Mouse (Mus musculus) ES-E14 (cell line): ENCODE results near the gene Dusp19. TPM values are rescaled to one million over a fixed set of nuclear protein-coding genes. Genes with fewer than 3 reads are reported as not detected.

Source experiments
- DNase-seq: peaks from one replicate; pipeline ENCODE4 v3.0.0-alpha.2; 2013; ENCODE audit warnings: low read depth, low spot score
- H3K27ac ChIP-seq: 2 replicates; pipeline ENCODE4 v1.5.1; 2012; ENCODE audit warnings: low read depth, mild to moderate bottlenecking, low read length, moderate library complexity, mixed read lengths; ENCODE audit not compliant: poor library complexity, insufficient read depth, severe bottlenecking
- H3K36me3 ChIP-seq: 2 replicates; pipeline ENCODE4 v1.6.1; 2012; ENCODE audit warnings: mild to moderate bottlenecking, low read length, moderate library complexity, mixed read lengths; ENCODE audit not compliant: control insufficient read depth, poor library complexity, insufficient read depth, severe bottlenecking
- H3K4me1 ChIP-seq, 2 experiments: fragments of 150-350 bp in 1 of 2; sonication (generic) in 1 of 2; 2 replicates each; pipeline ENCODE4 v1.6.1; 2012; ENCODE audit warnings: low read length in 2 of 2, mild to moderate bottlenecking in 1 of 2, mixed read lengths in 1 of 2; ENCODE audit not compliant: control insufficient read depth in 2 of 2, insufficient read depth in 2 of 2, poor library complexity in 1 of 2
- H3K4me3 ChIP-seq, 2 experiments: fragments of 150-350 bp in 1 of 2; sonication (generic) in 1 of 2; 2 replicates each; pipeline ENCODE4 v1.5.1; 2012; ENCODE audit warnings: low read length in 2 of 2, low read depth in 1 of 2, mild to moderate bottlenecking in 1 of 2, mixed read lengths in 1 of 2; ENCODE audit not compliant: insufficient read depth in 1 of 2, poor library complexity in 1 of 2, severe bottlenecking in 1 of 2
- H3K9ac ChIP-seq: 2 replicates; pipeline ENCODE4 v1.6.1; 2012; ENCODE audit warnings: low read depth, mild to moderate bottlenecking, low read length, mixed read lengths; ENCODE audit not compliant: poor library complexity, insufficient read depth, severe bottlenecking
- H3K9me3 ChIP-seq: fragments of 150-350 bp; sonication (generic); 2 replicates; pipeline ENCODE4 v1.6.1; 2012; ENCODE audit warnings: low read depth, mild to moderate bottlenecking, low read length; ENCODE audit not compliant: control insufficient read depth, insufficient read depth
- CHD2 ChIP-seq: IDR thresholded peaks from 2 replicates; pipeline ENCODE4 v1.6.1; 2014; ENCODE audit warnings: mild to moderate bottlenecking, low read depth, low read length, inconsistent platforms
- HCFC1 ChIP-seq: IDR thresholded peaks from 2 replicates; pipeline ENCODE4 v1.6.1; 2012; ENCODE audit warnings: low read length, inconsistent platforms, borderline replicate concordance; ENCODE audit not compliant: insufficient read depth
- MAFK ChIP-seq: IDR thresholded peaks from 2 replicates; pipeline ENCODE4 v1.6.1; 2014; ENCODE audit warnings: mild to moderate bottlenecking, low read depth, low read length, inconsistent platforms; ENCODE audit not compliant: insufficient read depth
- ZC3H11A ChIP-seq: IDR thresholded peaks from 2 replicates; pipeline ENCODE4 v1.6.1; 2012; ENCODE audit warnings: low read depth, mild to moderate bottlenecking, inconsistent platforms, low read length, borderline replicate concordance
- ZNF384 ChIP-seq: IDR thresholded peaks from 2 replicates; pipeline ENCODE4 v1.6.1; 2012; ENCODE audit warnings: low read depth, low read length, inconsistent platforms
- in situ Hi-C, 2 experiments: fragments of 600-800 bp; cut with MboI; formaldehyde crosslinking; loops; one replicate each; pipeline ENCODE4 v1.15.1; 2025; ENCODE audit warnings: low sequenced_read_pairs in 2 of 2, inconsistent platforms in 1 of 2; ENCODE audit not compliant: unreplicated experiment in 2 of 2
- total RNA-seq: library from RNA; depleted of rRNA; stranded (reverse); fragments of 300-350 nt; gene quantifications from 2 replicates; pipeline ENCODE4 v1.2.3, GENCODE M21; 2012

Dusp19 gene
- total RNA-seq, 1 experiment: 7.3 TPM

- Histone ChIP-seq H3K9me3 (no peaks in the 10 kb centered on the region), H3K9ac (no peak overlapping the region), H3K27ac (no peak overlapping the region), H3K4me1 (0 out of 4 replicates have a peak, but pooled peaks cover 0 to 2% of the 10 kb centered on the region in 2 experiments), H3K36me3 (no peaks in the 10 kb centered on the region), H3K4me3 (peak overlapping the region in 1 of 2 experiments; percentile 94; a peak in 1 of 4 replicates)
- DNase-seq: no peak
- TF ChIP-seq CHD2: no peak
- no peak for TF ChIP-seq MAFK
- TF ChIP-seq ZC3H11A: no peak
- TF ChIP-seq ZNF384: no peak
- TF ChIP-seq HCFC1: no peak
- in situ Hi-C loops: no loop called here
Measured at GRCm38 (mm10) chr2:80579253-80579891, 37.5 kb upstream of the Dusp19 start.

GRCm38 (mm10) chr2:80580311-80580961, 36.4 kb upstream of the Dusp19 start:
- Histone ChIP-seq H3K4me3 (peak overlapping the region; percentile 93 to 94), H3K27ac (peak overlapping the region; percentile 45), H3K9ac (peak overlapping the region; percentile 91), H3K36me3 (no peaks in the 10 kb centered on the region), H3K9me3 (no peaks in the 10 kb centered on the region), H3K4me1 (0 out of 4 replicates have a peak, but pooled peaks cover 0 to 2% of the 10 kb centered on the region in 2 experiments)
- in situ Hi-C loops: no loop called here
- no peak for DNase-seq
- no peak; the same call in 1 of the 2 replicates for TF ChIP-seq HCFC1
- TF ChIP-seq MAFK: no peak

- no peaks in the 10 kb centered on the region for H3K36me3 ChIP-seq
- H3K9ac ChIP-seq: peak within 1 kb of the TSS; percentile 92
- peak within 1 kb of the TSS; percentile 45 for H3K27ac ChIP-seq
- no peaks in the 10 kb centered on the region for H3K9me3 ChIP-seq
- in situ Hi-C loops: no loop called here
- peak; percentile 55 for DNase-seq
- no peak for TF ChIP-seq ZNF384
- TF ChIP-seq ZC3H11A: no peak
- TF ChIP-seq MAFK: no peak
- TF ChIP-seq HCFC1: no peak
- no peak for TF ChIP-seq CHD2
- H3K4me3 ChIP-seq: peak within 1 kb of the TSS; percentile 93 to 94
- H3K4me1 ChIP-seq: 0 out of 4 replicates have a peak, but pooled peaks cover 0 to 2% of the 10 kb centered on the region in 2 experiments
Measured at GRCm38 (mm10) chr2:80581043-80581711, 35.7 kb upstream of the Dusp19 start, which contains the start of gene Nckap1. Gene Nckap1, minus strand, starts transcription at chr2:80581380.

GRCm38 (mm10) chr2:80582356-80582755, 34.5 kb upstream of the Dusp19 start:
- DNase-seq: no peak
- H3K36me3 ChIP-seq: no peaks in the 10 kb centered on the region
- no peaks in the 10 kb centered on the region for H3K9me3 ChIP-seq
- no peak overlapping the region for H3K27ac ChIP-seq
- TF ChIP-seq ZNF384 (no peak), HCFC1 (no peak), MAFK (no peak), CHD2 (no peak)
- H3K4me3 ChIP-seq: no peak overlapping the region
- in situ Hi-C loops: no loop called here
- H3K4me1 ChIP-seq: 0 out of 4 replicates have a peak, but pooled peaks cover 0 to 2% of the 10 kb centered on the region in 2 experiments
- no peak overlapping the region for H3K9ac ChIP-seq
